In genomic region chr3:89421002-89421774, GRCm38 (mm10) we compare ENCODE assay signal across 8 mouse cellular contexts. TPM values are rescaled to one million over a fixed set of nuclear protein-coding genes. Genes with fewer than 3 reads are reported as not detected.
DNase-seq lines count a peak whose midpoint lies in the region; ATAC-seq and TF ChIP-seq lines count a peak whose summit lies in the region.

No protein-coding gene starts in this region.

- TF ChIP-seq POLR2A in brain, embryonic 14.5 days (IDR thresholded peaks at IDR 0.05; ENCODE audit: borderline replicate concordance, extremely low read depth, insufficient read depth, insufficient read length, poor library complexity, severe bottlenecking), result no peak

- H3K4me2 ChIP-seq in heart, embryonic 13.5 days, result peak overlapping the region; percentile 84
- H3K4me2 ChIP-seq in liver, embryonic 13.5 days, result peak overlapping the region; percentile 97

- H3K27me3 ChIP-seq in forebrain, embryonic 10.5 days (ENCODE audit: poor library complexity, severe bottlenecking), result no peaks in the 10 kb centered on the region
- H3K27me3 ChIP-seq in heart, embryonic 13.5 days (replicated peaks), result no peaks in the 10 kb centered on the region
- no peaks in the 10 kb centered on the region for H3K27me3 ChIP-seq in liver, embryonic 13.5 days

- TF ChIP-seq CTCF in brain, embryonic 14.5 days (IDR thresholded peaks at IDR 0.05; ENCODE audit: borderline replicate concordance, extremely low read depth, insufficient read depth, insufficient read length), result no peak

- peak; percentile 78 for ATAC-seq in heart, embryonic 13.5 days (ENCODE audit: extremely low read depth, insufficient number of reproducible peaks, low FRiP score, low TSS enrichment)
- peak; percentile 82 for ATAC-seq in liver, embryonic 13.5 days (ENCODE audit: low read depth)

- H3K4me3 ChIP-seq in forebrain, embryonic 10.5 days, result peak overlapping the region; percentile 52
- peak overlapping the region; percentile 63 for H3K4me3 ChIP-seq in heart, embryonic 13.5 days
- peak overlapping the region; percentile 76 for H3K4me3 ChIP-seq in liver, embryonic 13.5 days (replicated peaks)

- no peaks in the 10 kb centered on the region for H3K9me3 ChIP-seq in forebrain, embryonic 10.5 days
- H3K9me3 ChIP-seq in heart, embryonic 13.5 days, result no peaks in the 10 kb centered on the region
- no peaks in the 10 kb centered on the region for H3K9me3 ChIP-seq in liver, embryonic 13.5 days (replicated peaks)

- peak overlapping the region; percentile 89 for H3K9ac ChIP-seq in heart, embryonic 13.5 days
- peak overlapping the region; percentile 87 for H3K9ac ChIP-seq in liver, embryonic 13.5 days

- H3K27ac ChIP-seq in forebrain, embryonic 10.5 days, result peak overlapping the region; percentile 86
- H3K27ac ChIP-seq in heart, embryonic 13.5 days (replicated peaks), result peak overlapping the region; percentile 98
- H3K27ac ChIP-seq in liver, embryonic 13.5 days, result peak overlapping the region; percentile 98

- WGBS in forebrain, embryonic 10.5 days, result 2% methylated on average over 11 of the region's 11 CpGs
- 5% methylated on average over 11 of the region's 11 CpGs for WGBS in heart, embryonic 13.5 days
- 6% methylated on average over 11 of the region's 11 CpGs for WGBS in liver, embryonic 13.5 days (ENCODE audit: insufficient replicate concordance)

- peaks cover 59% of the 10 kb centered on the region for H3K4me1 ChIP-seq in forebrain, embryonic 10.5 days
- H3K4me1 ChIP-seq in heart, embryonic 13.5 days, result peaks cover 69% of the 10 kb centered on the region
- peaks cover 85% of the 10 kb centered on the region for H3K4me1 ChIP-seq in liver, embryonic 13.5 days (replicated peaks)

- peak; percentile 20 for DNase-seq in A20 (ENCODE audit: low read depth, low spot score)
- peak; percentile 78 for DNase-seq in brain, embryonic 14.5 days (ENCODE audit: low read depth)
- DNase-seq in forebrain, embryonic 10.5 days (ENCODE audit: extremely low spot score, low spot score), result peak; percentile 73
- peak; percentile 88 for DNase-seq in kidney, postnatal 10 days
- DNase-seq in liver, embryonic 13.5 days, result peak; percentile 86
- peak; percentile 62 for DNase-seq in neural tube, embryonic 10.5 days (ENCODE audit: extremely low spot score, low spot score)
- DNase-seq in telencephalon, adult 2 months (ENCODE audit: low read depth, low spot score), result peak; percentile 72

- H3K36me3 ChIP-seq in forebrain, embryonic 10.5 days (replicated peaks), result peaks cover 38% of the 10 kb centered on the region
- peaks cover 34% of the 10 kb centered on the region for H3K36me3 ChIP-seq in heart, embryonic 13.5 days
- H3K36me3 ChIP-seq in liver, embryonic 13.5 days, result peaks cover 46% of the 10 kb centered on the region

RNA-seq across cellular contexts. Expression of gene Shc1, which starts 2.9 kb away (rescaled TPM):
- polyA plus RNA-seq in brain, embryonic 14.5 days (2012; rRNA removed), result 29.5 and 30.2 TPM in 2 replicates
- 49.4 and 53.2 TPM in 2 replicates for polyA plus RNA-seq in forebrain, embryonic 10.5 days (2016; fragmentation: Nextera tagmentation; extraction: Ambion mirVana)
- 63.4 and 66.1 TPM in 2 replicates for polyA plus RNA-seq in heart, embryonic 13.5 days (2015; fragmentation: Nextera tagmentation; extraction: Ambion mirVana)
- 42.3 and 51.4 TPM in 2 replicates for polyA plus RNA-seq in liver, embryonic 13.5 days (2015; fragmentation: Nextera tagmentation; extraction: Ambion mirVana)

RNA-seq across cellular contexts. Expression of gene Cks1b, which starts 3.0 kb away (rescaled TPM):
- 79.8 and 129 TPM in 2 replicates for polyA plus RNA-seq in brain, embryonic 14.5 days (2012; rRNA removed)
- 681 and 720 TPM in 2 replicates for polyA plus RNA-seq in forebrain, embryonic 10.5 days (2016; fragmentation: Nextera tagmentation; extraction: Ambion mirVana)
- polyA plus RNA-seq in heart, embryonic 13.5 days (2015; fragmentation: Nextera tagmentation; extraction: Ambion mirVana), result 339 and 400 TPM in 2 replicates
- 282 and 301 TPM in 2 replicates for polyA plus RNA-seq in liver, embryonic 13.5 days (2015; fragmentation: Nextera tagmentation; extraction: Ambion mirVana)

RNA-seq across cellular contexts. Expression of gene Pygo2, which starts 8.8 kb away (rescaled TPM):
- 71.6 and 90.9 TPM in 2 replicates for polyA plus RNA-seq in brain, embryonic 14.5 days (2012; rRNA removed)
- 34.9 and 40.9 TPM in 2 replicates for polyA plus RNA-seq in forebrain, embryonic 10.5 days (2016; fragmentation: Nextera tagmentation; extraction: Ambion mirVana)
- polyA plus RNA-seq in heart, embryonic 13.5 days (2015; fragmentation: Nextera tagmentation; extraction: Ambion mirVana), result 24.3 and 24.8 TPM in 2 replicates
- 11.0 and 12.0 TPM in 2 replicates for polyA plus RNA-seq in liver, embryonic 13.5 days (2015; fragmentation: Nextera tagmentation; extraction: Ambion mirVana)

RNA-seq across cellular contexts. Expression of gene Flad1, which starts 9.5 kb away (rescaled TPM):
- 39.4 and 53.9 TPM in 2 replicates for polyA plus RNA-seq in brain, embryonic 14.5 days (2012; rRNA removed)
- 27.0 and 29.8 TPM in 2 replicates for polyA plus RNA-seq in forebrain, embryonic 10.5 days (2016; fragmentation: Nextera tagmentation; extraction: Ambion mirVana)
- 30.3 and 32.0 TPM in 2 replicates for polyA plus RNA-seq in heart, embryonic 13.5 days (2015; fragmentation: Nextera tagmentation; extraction: Ambion mirVana)
- 18.0 and 18.7 TPM in 2 replicates for polyA plus RNA-seq in liver, embryonic 13.5 days (2015; fragmentation: Nextera tagmentation; extraction: Ambion mirVana)

RNA-seq across cellular contexts. Expression of gene Pbxip1, which starts 15.3 kb away (rescaled TPM):
- 9.5 and 13.6 TPM in 2 replicates for polyA plus RNA-seq in brain, embryonic 14.5 days (2012; rRNA removed)
- 16.4 and 16.6 TPM in 2 replicates for polyA plus RNA-seq in forebrain, embryonic 10.5 days (2016; fragmentation: Nextera tagmentation; extraction: Ambion mirVana)
- 61.3 and 64.1 TPM in 2 replicates for polyA plus RNA-seq in heart, embryonic 13.5 days (2015; fragmentation: Nextera tagmentation; extraction: Ambion mirVana)
- polyA plus RNA-seq in liver, embryonic 13.5 days (2015; fragmentation: Nextera tagmentation; extraction: Ambion mirVana), result 6.0 and 6.8 TPM in 2 replicates

Comparison
In these comparisons a context has a peak if more than half of its experiments do, and no peak if none do; other contexts are left out.
1. Peak in every context shown above with its lines: DNase-seq, ATAC-seq, H3K4me3 ChIP-seq and H3K27ac ChIP-seq.
2. DNase-seq: peak in every context shown above with its lines; median percentile 88 in kidney, postnatal 10 days; 86 in liver, embryonic 13.5 days; 78 in brain, embryonic 14.5 days; 73 in forebrain, embryonic 10.5 days; 72 in telencephalon, adult 2 months; 62 in neural tube, embryonic 10.5 days; 20 in A20.